In genomic region chr7:96796033-96796741, GRCm38 (mm10) we compare ENCODE assay signal across 8 mouse cellular contexts.
DNase-seq lines count a peak whose midpoint lies in the region; ATAC-seq lines count a peak whose summit lies in the region.

No protein-coding gene starts in this region.

- H3K36me3 ChIP-seq in intestine, embryonic 15.5 days, result no peaks in the 10 kb centered on the region
- no peaks in the 10 kb centered on the region for H3K36me3 ChIP-seq in midbrain, embryonic 12.5 days
- no peaks in the 10 kb centered on the region for H3K36me3 ChIP-seq in stomach, embryonic 15.5 days

- no peaks in the 10 kb centered on the region for H3K9me3 ChIP-seq in intestine, embryonic 15.5 days
- H3K9me3 ChIP-seq in midbrain, embryonic 12.5 days, result no peaks in the 10 kb centered on the region
- H3K9me3 ChIP-seq in stomach, embryonic 15.5 days, result no peaks in the 10 kb centered on the region

- no peaks in the 10 kb centered on the region for H3K27me3 ChIP-seq in intestine, embryonic 15.5 days (replicated peaks)
- peaks cover 12% of the 10 kb centered on the region; the same call in 1 of the 2 replicates for H3K27me3 ChIP-seq in midbrain, embryonic 12.5 days
- H3K27me3 ChIP-seq in stomach, embryonic 15.5 days (replicated peaks), result no peaks in the 10 kb centered on the region

- WGBS in intestine, embryonic 15.5 days, result 35% methylated on average over 9 of the region's 9 CpGs
- WGBS in midbrain, embryonic 12.5 days, result 35% methylated on average over 9 of the region's 9 CpGs
- 19% methylated on average over 9 of the region's 9 CpGs for WGBS in stomach, embryonic 15.5 days

- H3K4me3 ChIP-seq in intestine, embryonic 15.5 days (replicated peaks), result no peak overlapping the region
- H3K4me3 ChIP-seq in midbrain, embryonic 12.5 days, result no peak overlapping the region
- no peak overlapping the region for H3K4me3 ChIP-seq in stomach, embryonic 15.5 days (replicated peaks)

- no peak overlapping the region; the same call in 1 of the 2 replicates for H3K4me2 ChIP-seq in intestine, embryonic 15.5 days (replicated peaks)
- H3K4me2 ChIP-seq in midbrain, embryonic 12.5 days (replicated peaks), result peak overlapping the region; percentile 32; the same call in 1 of the 2 replicates
- peak overlapping the region; percentile 34; the same call in 1 of the 2 replicates for H3K4me2 ChIP-seq in stomach, embryonic 15.5 days

- H3K9ac ChIP-seq in intestine, embryonic 15.5 days, result no peak overlapping the region
- H3K9ac ChIP-seq in midbrain, embryonic 12.5 days (replicated peaks), result no peak overlapping the region
- H3K9ac ChIP-seq in stomach, embryonic 15.5 days, result no peak overlapping the region

- peak; percentile 92 for DNase-seq in adrenal gland, postnatal 10 days
- DNase-seq in embryo, embryonic 10.5 days (ENCODE audit: low spot score), result peak; percentile 66
- peak; percentile 50 for DNase-seq in gastrocnemius, postnatal 25 days
- DNase-seq in left cerebral cortex, adult 9 months (ENCODE audit: low spot score in 2 of 2), result peak; percentile 66 to 90
- DNase-seq in urinary bladder, adult 18-20 months (ENCODE audit: low spot score in 2 of 2), result no peak

- peak; percentile 87 for ATAC-seq in intestine, embryonic 15.5 days
- peak; percentile 68 for ATAC-seq in midbrain, embryonic 12.5 days (ENCODE audit: low FRiP score, low read depth)
- peak; percentile 87 for ATAC-seq in stomach, embryonic 15.5 days (ENCODE audit: insufficient read depth, low FRiP score, low read depth)

- peak overlapping the region; percentile 71 for H3K27ac ChIP-seq in intestine, embryonic 15.5 days
- peak overlapping the region; percentile 85 for H3K27ac ChIP-seq in midbrain, embryonic 12.5 days (replicated peaks)
- peak overlapping the region; percentile 85 for H3K27ac ChIP-seq in stomach, embryonic 15.5 days

- peaks cover 22% of the 10 kb centered on the region for H3K4me1 ChIP-seq in intestine, embryonic 15.5 days (replicated peaks)
- H3K4me1 ChIP-seq in midbrain, embryonic 12.5 days, result peaks cover 50% of the 10 kb centered on the region
- H3K4me1 ChIP-seq in stomach, embryonic 15.5 days, result peaks cover 27% of the 10 kb centered on the region

Comparison
In these comparisons a context has a peak if more than half of its experiments do, and no peak if none do; other contexts are left out.
1. DNase-seq: peak in adrenal gland, postnatal 10 days (single experiment), embryo, embryonic 10.5 days (single experiment), gastrocnemius, postnatal 25 days (single experiment) and left cerebral cortex, adult 9 months (2 of 2); none in urinary bladder, adult 18-20 months (0 of 2).
2. Peak in every context shown above with its lines, with median percentiles within 50 percentile points of each other: ATAC-seq and H3K27ac ChIP-seq.